Mouse (Mus musculus): Measurements from ENCODE around the gene Borcs6. TPM values are rescaled to one million over a fixed set of nuclear protein-coding genes. Genes with fewer than 3 reads are reported as not detected.
"Not testable (repeated sequence)": the region's sequence is repeated elsewhere in the genome, so short reads cannot be mapped to it uniquely, and the experiment has no call there.

Gene Borcs6
- total RNA-seq, 2 experiments from 2014 or later = 27.8 to 30.4 TPM

- no peak for DNase-seq
Measured at GRCm38 (mm10) chr11:69089616-69090290, 30.2 kb downstream of the Borcs6 start.

- no peak for DNase-seq
Measured at GRCm38 (mm10) chr11:69090367-69090766, 30.9 kb downstream of the Borcs6 start.

- no peak for DNase-seq
Measured at GRCm38 (mm10) chr11:69091566-69092385, 32.3 kb downstream of the Borcs6 start.

DNA sequence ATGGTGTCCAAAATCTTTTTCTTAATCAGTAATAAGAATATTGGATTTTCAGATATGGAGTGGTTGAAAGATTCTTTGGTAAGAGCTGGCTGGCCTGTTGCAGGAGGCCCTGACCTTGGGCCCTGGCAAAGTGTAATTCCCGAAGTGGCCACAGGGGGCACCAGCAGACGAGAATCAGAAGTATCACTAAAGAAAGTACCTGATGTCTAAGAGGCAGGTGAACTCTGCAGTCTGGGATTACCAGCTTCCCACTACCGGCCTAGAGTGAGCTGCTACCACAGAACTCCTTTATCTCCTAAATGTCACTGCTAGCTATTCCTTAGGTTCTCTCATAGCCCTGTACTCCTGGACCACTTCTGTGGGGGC is 32.9 kb downstream of the Borcs6 start:
- DNase-seq = peak; percentile 72 to 80

- DNase-seq = no peak
Measured at GRCm38 (mm10) chr11:69092871-69093270, 33.4 kb downstream of the Borcs6 start.

DNA sequence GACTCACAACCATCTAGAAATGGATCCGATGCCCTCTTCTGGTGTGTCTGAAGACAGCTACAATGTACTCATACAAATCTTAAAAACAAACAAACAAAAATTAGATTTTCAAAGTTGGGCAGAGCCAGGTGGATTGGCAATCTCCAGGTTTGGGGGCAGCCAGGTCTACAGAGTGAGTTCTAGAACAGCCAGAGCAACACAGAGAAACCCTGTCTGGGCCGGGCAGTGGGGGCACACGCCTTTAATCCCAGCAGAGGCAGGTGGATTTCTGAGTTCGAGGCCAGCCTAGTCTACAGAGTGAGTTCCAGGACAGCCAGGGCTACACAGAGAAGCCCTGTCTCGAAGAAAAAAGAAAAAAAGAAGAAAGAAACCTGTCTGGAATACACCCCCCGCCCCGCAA is 34.3 kb downstream of the Borcs6 start:
- not testable (repeated sequence) for DNase-seq

DNA sequence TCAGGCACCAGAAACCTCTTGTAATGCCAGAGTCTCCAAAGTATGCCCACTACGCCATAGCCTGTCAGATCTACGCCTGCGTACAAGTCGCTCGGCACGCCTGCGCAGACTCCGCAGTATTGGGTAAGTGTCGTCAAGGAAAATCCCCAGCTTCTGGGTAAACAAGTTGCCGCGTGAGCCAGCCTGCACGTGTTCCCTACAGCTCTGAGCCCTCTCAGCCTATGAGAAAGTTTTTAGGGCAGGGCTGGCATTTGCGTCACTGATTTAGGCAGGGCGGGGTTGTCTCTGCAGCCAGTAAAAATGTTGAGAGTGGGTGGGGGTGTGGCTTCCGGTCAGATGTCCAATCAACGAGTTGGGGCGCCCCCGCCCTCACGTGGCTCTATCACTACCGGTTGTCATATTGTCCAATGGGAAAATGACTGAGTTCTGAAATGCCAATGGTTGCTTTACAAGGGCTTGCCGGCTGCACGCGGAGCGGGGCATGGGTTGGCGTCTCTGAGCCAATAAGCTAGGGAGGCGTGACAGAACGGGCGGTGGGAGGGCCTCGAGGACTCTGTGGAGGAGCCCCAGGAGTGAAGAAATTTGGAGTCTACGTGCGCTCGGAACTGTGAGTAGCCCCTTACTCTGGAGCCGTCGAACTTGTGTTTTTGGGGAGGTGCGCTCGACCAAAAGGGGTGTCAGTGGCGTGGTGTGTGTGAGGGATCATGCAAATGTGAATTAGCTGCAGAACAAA is 35.3 kb downstream of the Borcs6 start, which contains the start of gene Per1:
Gene Per1 (plus strand): TSS at position 521 of the 733 bp plus-strand sequence.
- peak; percentile 100 for DNase-seq

DNA sequence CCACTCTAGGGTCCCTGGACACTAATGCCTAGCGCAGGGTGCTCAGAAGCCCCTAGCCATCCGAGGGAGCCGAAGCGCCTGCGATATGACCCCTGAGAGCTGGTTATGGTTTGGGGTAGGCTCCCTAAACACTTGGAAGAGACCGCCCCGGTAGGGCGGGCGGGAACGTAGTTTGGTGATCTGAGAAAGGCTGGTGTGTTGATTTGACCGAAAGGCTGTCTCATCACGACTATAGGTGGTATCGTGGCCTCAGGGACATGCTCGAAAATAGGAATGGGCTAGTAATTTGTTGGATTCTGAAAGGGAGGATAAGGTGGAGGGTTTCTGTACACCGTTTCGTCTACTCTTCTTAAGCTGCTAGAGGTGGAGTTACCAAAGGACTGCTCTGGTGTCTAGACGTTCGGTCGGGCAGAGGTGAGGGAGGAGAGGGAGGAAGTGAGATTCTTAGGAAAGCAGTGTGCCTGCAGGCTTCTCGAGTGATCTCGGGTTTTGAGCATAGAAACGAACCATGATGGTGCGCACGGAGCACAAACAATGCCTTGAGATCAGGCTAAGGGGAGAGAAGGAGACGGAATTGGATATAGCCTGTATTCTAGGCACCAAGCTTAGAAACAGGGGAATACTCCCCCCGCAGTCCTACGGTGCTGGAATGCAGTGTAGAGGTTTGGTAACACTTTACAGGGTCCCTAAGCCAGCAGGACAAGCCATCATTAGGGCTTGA is 36.2 kb downstream of the Borcs6 start:
- no peak for DNase-seq

DNA sequence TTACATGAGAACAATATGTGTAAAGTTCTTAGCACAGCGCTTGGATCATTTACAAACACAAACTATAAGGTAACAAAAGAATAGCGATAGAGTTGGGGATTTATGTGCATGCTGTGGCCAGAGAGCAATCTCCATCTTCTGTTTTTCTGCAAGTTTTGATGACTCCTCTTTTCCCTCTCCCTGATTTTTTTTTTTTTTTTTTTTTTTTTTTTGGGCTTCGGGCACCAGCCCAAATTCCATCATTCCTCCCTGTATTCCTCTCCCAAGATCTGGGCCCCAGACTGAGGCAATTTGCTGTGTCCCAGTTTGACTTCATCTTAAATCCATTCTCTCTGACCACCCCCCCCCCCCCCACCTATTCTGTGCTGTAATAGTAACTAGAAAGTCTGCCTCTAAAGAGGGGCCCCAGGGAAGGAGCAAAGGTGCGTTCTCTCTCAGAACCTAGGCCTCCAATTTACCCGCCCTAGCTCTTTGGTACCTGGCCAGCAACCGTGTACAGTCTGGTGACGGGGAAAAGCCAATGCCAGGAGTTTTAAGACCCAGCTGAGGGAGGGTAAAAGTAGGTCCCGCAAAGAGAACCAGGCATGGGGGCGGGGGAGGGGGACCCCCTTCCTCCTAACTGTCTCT is 37.0 kb downstream of the Borcs6 start:
- DNase-seq = no peak

DNA sequence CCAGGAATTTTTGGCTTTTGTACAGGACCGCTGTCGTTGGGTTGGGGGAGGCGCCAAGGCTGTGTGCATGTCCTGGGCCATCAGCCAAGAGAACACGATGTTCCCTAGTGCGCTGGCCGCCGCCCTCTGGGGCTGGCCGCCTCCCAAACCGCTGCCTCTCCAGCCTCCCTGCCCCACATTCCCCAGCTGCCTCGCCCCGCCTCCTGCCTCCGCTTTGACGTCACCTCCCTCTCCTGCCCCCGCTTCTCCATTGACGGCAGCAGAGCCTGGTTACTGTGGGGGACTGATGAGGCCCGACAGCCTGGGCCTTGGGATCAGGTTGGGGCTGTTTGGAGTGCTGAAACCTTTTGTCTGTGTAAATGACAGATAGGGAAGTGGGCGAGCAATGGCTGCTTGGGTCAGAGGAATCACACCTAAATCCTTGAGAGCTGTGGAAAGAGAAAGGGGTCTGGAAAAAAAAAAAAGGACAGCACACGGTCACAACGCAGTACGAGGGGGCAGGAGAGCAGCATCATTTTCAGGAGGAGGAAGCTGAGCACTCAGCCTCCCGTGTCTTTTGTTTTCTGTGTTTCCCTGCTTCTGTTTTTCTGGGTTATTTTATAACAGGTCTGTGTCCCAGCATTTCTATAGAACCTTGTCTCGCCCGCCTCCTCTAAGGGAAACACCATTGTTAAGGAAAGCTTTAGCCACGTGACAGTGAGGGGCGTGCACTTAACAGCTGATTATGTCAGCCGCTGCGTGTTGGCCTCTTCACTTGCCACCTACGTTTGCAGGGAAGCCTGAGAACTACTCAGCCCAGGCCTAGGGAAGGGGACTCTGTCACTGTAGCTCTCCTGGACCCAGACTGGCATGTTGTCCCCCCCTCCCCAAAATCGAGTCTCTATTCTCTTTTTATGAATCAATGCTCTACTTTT is 37.7 kb downstream of the Borcs6 start:
- peak; percentile 96 to 97 for DNase-seq

- no peak for DNase-seq
Measured at GRCm38 (mm10) chr11:69098039-69098761, 38.7 kb downstream of the Borcs6 start.

- DNase-seq = peak; percentile 96 to 98
Measured at GRCm38 (mm10) chr11:69098762-69099091, 39.2 kb downstream of the Borcs6 start.

- DNase-seq = peak; percentile 67 to 73
Measured at GRCm38 (mm10) chr11:69099177-69099914, 39.8 kb downstream of the Borcs6 start.

- peak; percentile 93 to 94 for DNase-seq
Measured at GRCm38 (mm10) chr11:69099915-69100345, 40.4 kb downstream of the Borcs6 start.

GRCm38 (mm10) chr11:69100639-69101360 is 41.3 kb downstream of the Borcs6 start:
- no peak for DNase-seq

GRCm38 (mm10) chr11:69101604-69102402 is 42.3 kb downstream of the Borcs6 start:
- DNase-seq = no peak

GRCm38 (mm10) chr11:69102403-69102725 is 42.8 kb downstream of the Borcs6 start:
- DNase-seq = no peak

DNA sequence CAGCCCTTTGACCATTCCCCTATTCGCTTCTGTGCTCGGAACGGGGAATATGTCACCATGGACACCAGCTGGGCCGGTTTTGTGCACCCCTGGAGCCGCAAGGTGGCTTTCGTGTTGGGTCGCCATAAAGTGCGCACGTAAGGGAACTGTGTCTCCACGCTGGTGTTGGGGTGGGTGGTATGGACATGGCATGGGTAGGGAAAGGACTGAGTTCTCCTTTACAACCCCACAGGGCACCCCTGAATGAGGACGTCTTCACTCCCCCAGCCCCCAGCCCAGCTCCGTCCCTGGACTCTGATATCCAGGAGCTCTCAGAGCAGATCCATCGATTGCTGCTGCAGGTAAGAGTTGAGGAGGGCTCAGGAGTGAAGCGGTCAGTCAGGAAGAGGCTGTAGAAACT is 43.6 kb downstream of the Borcs6 start:
- no peak for DNase-seq

Measured in layer of hippocampus, postnatal 36 days (tissue).